Mouse (Mus musculus) kidney, embryonic 16.5 days (tissue): ENCODE data around the gene Degs1. TPM values are rescaled to one million over a fixed set of nuclear protein-coding genes. Genes with fewer than 3 reads are reported as not detected.
"Not testable (repeated sequence)": the region's sequence is repeated elsewhere in the genome, so short reads cannot be mapped to it uniquely, and the experiment has no call there.

Experiments
- ATAC-seq: fragments of 200-750 bp; cut with Nextera tagmentation; 2 replicates; pipeline ENCODE4 v1.8.0; 2017; ENCODE audit warnings: moderate TSS enrichment; ENCODE audit not compliant: low FRiP score, low TSS enrichment
- H3K27ac ChIP-seq: fragments of 300-500 bp; sonication (generic); 2 replicates; pipeline ENCODE4 v1.5.1; 2014; ENCODE audit warnings: low read length
- H3K27me3 ChIP-seq: fragments of 300-500 bp; sonication (generic); 2 replicates; pipeline ENCODE4 v1.6.1; 2014; ENCODE audit warnings: low read length, control low read depth, mixed read lengths; ENCODE audit not compliant: insufficient read depth
- H3K36me3 ChIP-seq: fragments of 300-500 bp; sonication (generic); 2 replicates; pipeline ENCODE4 v1.6.1; 2014; ENCODE audit warnings: low read length, control low read depth, mixed read lengths; ENCODE audit not compliant: insufficient read depth
- H3K4me1 ChIP-seq: fragments of 300-500 bp; sonication (generic); 2 replicates; pipeline ENCODE4 v1.6.1; 2014; ENCODE audit warnings: low read length, control low read depth, mixed read lengths; ENCODE audit not compliant: insufficient read depth
- H3K4me2 ChIP-seq: fragments of 300-500 bp; sonication (generic); replicated peaks from 2 replicates; pipeline ENCODE4 v1.6.1; 2014; ENCODE audit warnings: low read depth, low read length
- H3K4me3 ChIP-seq: fragments of 300-500 bp; sonication (generic); 2 replicates; pipeline ENCODE4 v1.5.1; 2014; ENCODE audit warnings: mild to moderate bottlenecking, low read length
- H3K9ac ChIP-seq: fragments of 300-500 bp; sonication (generic); replicated peaks from 2 replicates; pipeline ENCODE4 v1.6.1; 2014; ENCODE audit warnings: low read length
- H3K9me3 ChIP-seq: fragments of 300-500 bp; sonication (generic); 2 replicates; pipeline ENCODE4 v1.6.1; 2016; ENCODE audit warnings: low read length, control low read depth
- WGBS: fragments of 180-500 bp; shearing (Covaris S2); extraction: QIAGEN DNeasy Blood & Tissue Kit; methylation state at CpG from one replicate; pipeline ENCODE4 v1.1.7; 2014; 5-methylcytosine and 5-hydroxymethylcytosine counted together
- polyA plus RNA-seq: library from polyadenylated mRNA; unstranded; fragments of >200 nt; fragmentation: Nextera tagmentation; extraction: Ambion mirVana; gene quantifications from 2 replicates; pipeline ENCODE4 v1.2.1, GENCODE M21; 2015

Gene Degs1
- polyA plus RNA-seq, 1 experiment from 2014 or later, result 131 TPM

- no peaks in the 10 kb centered on the region for H3K4me1 ChIP-seq
- no peaks in the 10 kb centered on the region for H3K36me3 ChIP-seq
- ATAC-seq, result no peak
Observed at GRCm38 (mm10) chr1:182302176-182302870, 19.7 kb upstream of the Degs1 start.

GRCm38 (mm10) chr1:182297821-182298220 lies 15.2 kb upstream of the Degs1 start:
- H3K27ac ChIP-seq, result no peak overlapping the region
- H3K4me2 ChIP-seq, result no peak overlapping the region
- no peaks in the 10 kb centered on the region for H3K36me3 ChIP-seq
- H3K4me3 ChIP-seq, result no peak overlapping the region
- no peak overlapping the region for H3K9ac ChIP-seq
- no peaks in the 10 kb centered on the region for H3K9me3 ChIP-seq
- 89% methylated on average over 5 of the region's 5 CpGs for WGBS
- H3K4me1 ChIP-seq, result no peaks in the 10 kb centered on the region
- H3K27me3 ChIP-seq, result no peaks in the 10 kb centered on the region
- no peak for ATAC-seq

More at GRCm38 (mm10) chr1:182302176-182302870, 19.7 kb upstream of the Degs1 start:
- no peak overlapping the region for H3K27ac ChIP-seq
- WGBS, result 81% methylated on average over 6 of the region's 6 CpGs
- no peak overlapping the region for H3K4me2 ChIP-seq
- no peaks in the 10 kb centered on the region for H3K27me3 ChIP-seq
- H3K9ac ChIP-seq, result no peak overlapping the region
- H3K9me3 ChIP-seq, result no peaks in the 10 kb centered on the region
- H3K4me3 ChIP-seq, result no peak overlapping the region

GRCm38 (mm10) chr1:182297246-182297645 lies 14.6 kb upstream of the Degs1 start:
- H3K27me3 ChIP-seq, result no peaks in the 10 kb centered on the region
- 74% methylated on average over 3 of the region's 3 CpGs for WGBS
- no peak for ATAC-seq

GRCm38 (mm10) chr1:182296816-182297215 lies 14.2 kb upstream of the Degs1 start:
- Histone ChIP-seq H3K4me2 (no peak overlapping the region), H3K27me3 (no peaks in the 10 kb centered on the region), H3K9ac (no peak overlapping the region), H3K4me3 (no peak overlapping the region), H3K36me3 (no peaks in the 10 kb centered on the region), H3K27ac (no peak overlapping the region), H3K4me1 (no peaks in the 10 kb centered on the region), H3K9me3 (no peaks in the 10 kb centered on the region)
- 87% methylated on average over 6 of the region's 6 CpGs for WGBS
- no peak for ATAC-seq

More at GRCm38 (mm10) chr1:182297246-182297645, 14.6 kb upstream of the Degs1 start:
- Histone ChIP-seq H3K9ac (no peak overlapping the region), H3K36me3 (no peaks in the 10 kb centered on the region), H3K4me3 (no peak overlapping the region), H3K4me1 (no peaks in the 10 kb centered on the region), H3K9me3 (no peaks in the 10 kb centered on the region), H3K27ac (no peak overlapping the region), H3K4me2 (no peak overlapping the region)

GRCm38 (mm10) chr1:182296141-182296540 lies 13.5 kb upstream of the Degs1 start:
- no peak overlapping the region for H3K4me3 ChIP-seq
- H3K27me3 ChIP-seq, result no peaks in the 10 kb centered on the region
- H3K4me2 ChIP-seq, result no peak overlapping the region
- H3K36me3 ChIP-seq, result no peaks in the 10 kb centered on the region
- no peak for ATAC-seq
- H3K9ac ChIP-seq, result no peak overlapping the region
- H3K4me1 ChIP-seq, result no peaks in the 10 kb centered on the region
- no peaks in the 10 kb centered on the region for H3K9me3 ChIP-seq
- no peak overlapping the region for H3K27ac ChIP-seq
- WGBS, result 91% methylated on average over 6 of the region's 6 CpGs

GRCm38 (mm10) chr1:182292291-182292690 lies 9.7 kb upstream of the Degs1 start:
- 30% methylated on average over 4 of the region's 4 CpGs for WGBS
- no peak overlapping the region for H3K4me3 ChIP-seq
- H3K4me2 ChIP-seq, result no peak overlapping the region
- no peaks in the 10 kb centered on the region for H3K4me1 ChIP-seq
- H3K27ac ChIP-seq, result no peak overlapping the region
- ATAC-seq, result peak; percentile 49; the same call in 1 of the 2 replicates
- H3K27me3 ChIP-seq, result no peaks in the 10 kb centered on the region
- H3K9me3 ChIP-seq, result no peaks in the 10 kb centered on the region
- H3K36me3 ChIP-seq, result no peaks in the 10 kb centered on the region
- H3K9ac ChIP-seq, result no peak overlapping the region

- H3K27ac ChIP-seq, H3K36me3 ChIP-seq, ATAC-seq, H3K27me3 ChIP-seq, H3K9ac ChIP-seq, H3K9me3 ChIP-seq, H3K4me3 ChIP-seq, H3K4me1 ChIP-seq, H3K4me2 ChIP-seq: not testable (repeated sequence)
- WGBS, result 91% methylated on average over 3 of the region's 3 CpGs
Observed at GRCm38 (mm10) chr1:182290741-182291140, 8.1 kb upstream of the Degs1 start.

- no peak for ATAC-seq
- 44% methylated on average over 2 of the region's 2 CpGs for WGBS
- H3K4me1 ChIP-seq, result no peaks in the 10 kb centered on the region
- H3K36me3 ChIP-seq, result no peaks in the 10 kb centered on the region
- H3K4me2 ChIP-seq, result no peak overlapping the region
- H3K27me3 ChIP-seq, result no peaks in the 10 kb centered on the region
- no peak overlapping the region for H3K27ac ChIP-seq
- no peaks in the 10 kb centered on the region for H3K9me3 ChIP-seq
- H3K4me3 ChIP-seq, result no peak overlapping the region
- no peak overlapping the region for H3K9ac ChIP-seq
Observed at GRCm38 (mm10) chr1:182289781-182290180, 7.2 kb upstream of the Degs1 start.

- ATAC-seq, result no peak
- no peaks in the 10 kb centered on the region for H3K9me3 ChIP-seq
- 87% methylated on average over 2 of the region's 2 CpGs for WGBS
Observed at GRCm38 (mm10) chr1:182288601-182289000, 6.0 kb upstream of the Degs1 start.

GRCm38 (mm10) chr1:182287781-182288180 lies 5.2 kb upstream of the Degs1 start:
- Histone ChIP-seq H3K9me3 (no peaks in the 10 kb centered on the region), H3K4me2 (no peak overlapping the region), H3K36me3 (no peaks in the 10 kb centered on the region), H3K4me3 (no peak overlapping the region), H3K9ac (no peak overlapping the region), H3K27me3 (no peaks in the 10 kb centered on the region), H3K27ac (peak overlapping the region; percentile 36; the same call in 1 of the 2 replicates), H3K4me1 (peaks cover 8% of the 10 kb centered on the region)
- ATAC-seq, result peak; percentile 63; the same call in 1 of the 2 replicates
- 59% methylated on average over 7 of the region's 7 CpGs for WGBS

More at GRCm38 (mm10) chr1:182288601-182289000, 6.0 kb upstream of the Degs1 start:
- Histone ChIP-seq H3K9ac (no peak overlapping the region), H3K4me2 (no peak overlapping the region), H3K27me3 (no peaks in the 10 kb centered on the region), H3K27ac (no peak overlapping the region), H3K4me1 (peaks cover under 1% of the 10 kb centered on the region; the same call in 1 of the 2 replicates), H3K4me3 (no peak overlapping the region), H3K36me3 (no peaks in the 10 kb centered on the region)
